Mouse (Mus musculus): ENCODE data around the gene Exoc6.

Gene Exoc6

DNA sequence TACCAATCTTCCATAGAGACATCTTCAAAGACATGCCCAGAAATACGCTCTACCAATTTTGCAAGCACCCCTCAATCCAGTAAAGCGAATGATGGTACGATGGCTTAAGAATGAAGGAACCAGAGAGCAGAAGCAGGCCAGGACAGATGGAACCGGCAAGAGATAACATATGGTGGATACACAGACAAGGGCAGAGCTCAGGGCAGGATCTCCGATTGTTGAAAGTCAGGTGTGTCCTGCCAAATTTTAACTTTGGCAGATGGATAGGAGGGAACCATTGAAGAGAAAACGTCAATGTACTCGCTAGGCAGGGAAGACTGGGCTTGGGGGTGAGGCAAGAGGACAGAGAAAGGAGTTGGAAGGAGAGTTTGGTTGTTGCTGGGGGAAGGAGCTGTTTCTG is 176.4 kb downstream of the Exoc6 start:
- DNase-seq (ENCODE audit: low read depth, low spot score) = no peak

DNA sequence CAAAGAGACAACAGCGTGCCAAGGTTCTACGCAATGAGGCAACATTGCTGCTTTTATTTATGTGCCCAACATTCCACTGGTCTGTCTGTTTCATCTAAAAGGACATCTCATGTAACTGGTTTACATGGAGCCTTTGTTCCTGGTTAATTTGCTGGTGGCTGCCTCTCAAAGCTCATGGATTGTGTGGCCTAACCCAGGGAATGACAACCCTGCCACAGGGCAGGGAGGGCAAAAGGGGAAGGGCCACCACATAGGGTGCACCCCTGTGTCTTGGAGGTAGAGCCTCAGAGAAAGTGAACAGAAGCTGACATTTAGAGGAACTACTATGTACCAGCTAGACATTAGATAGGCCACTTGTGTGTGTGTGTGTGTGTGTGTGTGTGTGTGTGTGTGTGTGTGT is 177.1 kb downstream of the Exoc6 start:
- DNase-seq (ENCODE audit: low read depth, low spot score) = no peak

All from ZHBTc4 (cell line).